Mouse (Mus musculus) cortical plate, adult 2 months (tissue): ENCODE measurements around the gene Cxcl15.

Source experiments
- CTCF ChIP-seq: fragments of 200-500 bp; IDR thresholded peaks from 2 replicates; pipeline ENCODE4 v1.5.1; 2011; ENCODE audit warnings: mild to moderate bottlenecking, control low read depth, low read length; ENCODE audit not compliant: insufficient read depth; ENCODE audit errors: extremely low read depth
- POLR2A ChIP-seq: fragments of 200-500 bp; IDR thresholded peaks from 2 replicates; pipeline ENCODE4 v1.6.1; 2011; ENCODE audit warnings: mild to moderate bottlenecking, low read length, control low read depth; ENCODE audit not compliant: insufficient read depth; ENCODE audit errors: extremely low read depth

GRCm38 (mm10) chr5:90832768-90833388, 38.5 kb downstream of the Cxcl15 start:
- TF ChIP-seq CTCF: no peak
- TF ChIP-seq POLR2A: no peak
